Mouse (Mus musculus): ENCODE measurements around the gene B3gnt8. TPM values are rescaled to one million over a fixed set of nuclear protein-coding genes. Genes with fewer than 3 reads are reported as not detected.
A peak's percentile ranks its signal among the peaks of the same experiment; 100 is the strongest.

The B3gnt8 gene
- polyA plus RNA-seq, 1 experiment from 2014 or later = 5.1 TPM

DNA sequence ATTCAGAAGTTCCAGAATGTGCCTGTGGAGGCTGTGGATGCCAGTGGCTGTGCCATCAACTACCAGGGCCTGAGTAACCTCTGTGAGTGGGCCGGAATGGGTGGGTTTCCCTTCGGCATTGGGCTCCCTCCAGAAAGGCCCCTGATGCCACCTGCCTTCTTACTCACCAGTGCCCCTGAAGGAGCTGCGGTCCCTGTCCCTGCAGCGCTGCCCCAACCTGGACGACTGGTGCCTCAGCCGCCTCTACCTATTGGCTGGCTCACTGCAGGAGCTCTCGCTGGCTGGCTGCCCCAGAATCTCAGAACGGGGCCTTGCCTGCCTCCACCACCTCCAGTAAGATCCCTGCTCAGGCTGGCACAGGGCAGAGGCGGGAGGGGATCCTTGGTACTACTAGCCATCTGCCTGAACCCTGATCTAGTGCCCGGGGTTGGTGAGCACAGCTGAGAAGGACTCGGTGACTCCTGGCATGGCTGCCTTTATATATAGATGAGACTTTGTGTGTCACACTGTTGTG lies 2.5 kb upstream of the B3gnt8 start:
- H3K27me3 ChIP-seq = peaks cover 9% of the 10 kb centered on the region
- H3K4me1 ChIP-seq = peaks cover 22% of the 10 kb centered on the region
- no peak overlapping the region for H3K4me3 ChIP-seq
- H3K4me2 ChIP-seq (replicated peaks) = no peak overlapping the region
- no peaks in the 10 kb centered on the region for H3K9me3 ChIP-seq
- no peak for ATAC-seq (ENCODE audit: low FRiP score, low read depth)
- no peak overlapping the region for H3K27ac ChIP-seq
- no peak overlapping the region for H3K9ac ChIP-seq
- H3K36me3 ChIP-seq = peaks cover 54% of the 10 kb centered on the region
- 90% methylated on average over 11 of the region's 11 CpGs for WGBS

GRCm38 (mm10) chr7:25624851-25625250 lies 1.6 kb upstream of the B3gnt8 start:
- ATAC-seq (ENCODE audit: low FRiP score, low read depth) = no peak
- H3K36me3 ChIP-seq = peaks cover 63% of the 10 kb centered on the region
- 74% methylated on average over 5 of the region's 5 CpGs for WGBS

GRCm38 (mm10) chr7:25625594-25626250 lies 732 bp upstream of the B3gnt8 start:
- Histone ChIP-seq H3K4me2 (replicated peaks) (no peak overlapping the region), H3K9ac (no peak overlapping the region), H3K27me3 (peaks cover 10% of the 10 kb centered on the region), H3K36me3 (peaks cover 72% of the 10 kb centered on the region), H3K4me1 (peaks cover 16% of the 10 kb centered on the region), H3K4me3 (no peak overlapping the region), H3K27ac (no peak overlapping the region), H3K9me3 (no peaks in the 10 kb centered on the region)
- 75% methylated on average over 10 of the region's 10 CpGs for WGBS
- ATAC-seq (ENCODE audit: low FRiP score, low read depth) = no peak

More at GRCm38 (mm10) chr7:25624851-25625250, 1.6 kb upstream of the B3gnt8 start:
- H3K4me1 ChIP-seq = peaks cover 19% of the 10 kb centered on the region
- H3K27ac ChIP-seq = no peak overlapping the region
- peaks cover 10% of the 10 kb centered on the region for H3K27me3 ChIP-seq
- no peaks in the 10 kb centered on the region for H3K9me3 ChIP-seq
- H3K9ac ChIP-seq = no peak overlapping the region
- H3K4me2 ChIP-seq (replicated peaks) = no peak overlapping the region
- no peak overlapping the region for H3K4me3 ChIP-seq

DNA sequence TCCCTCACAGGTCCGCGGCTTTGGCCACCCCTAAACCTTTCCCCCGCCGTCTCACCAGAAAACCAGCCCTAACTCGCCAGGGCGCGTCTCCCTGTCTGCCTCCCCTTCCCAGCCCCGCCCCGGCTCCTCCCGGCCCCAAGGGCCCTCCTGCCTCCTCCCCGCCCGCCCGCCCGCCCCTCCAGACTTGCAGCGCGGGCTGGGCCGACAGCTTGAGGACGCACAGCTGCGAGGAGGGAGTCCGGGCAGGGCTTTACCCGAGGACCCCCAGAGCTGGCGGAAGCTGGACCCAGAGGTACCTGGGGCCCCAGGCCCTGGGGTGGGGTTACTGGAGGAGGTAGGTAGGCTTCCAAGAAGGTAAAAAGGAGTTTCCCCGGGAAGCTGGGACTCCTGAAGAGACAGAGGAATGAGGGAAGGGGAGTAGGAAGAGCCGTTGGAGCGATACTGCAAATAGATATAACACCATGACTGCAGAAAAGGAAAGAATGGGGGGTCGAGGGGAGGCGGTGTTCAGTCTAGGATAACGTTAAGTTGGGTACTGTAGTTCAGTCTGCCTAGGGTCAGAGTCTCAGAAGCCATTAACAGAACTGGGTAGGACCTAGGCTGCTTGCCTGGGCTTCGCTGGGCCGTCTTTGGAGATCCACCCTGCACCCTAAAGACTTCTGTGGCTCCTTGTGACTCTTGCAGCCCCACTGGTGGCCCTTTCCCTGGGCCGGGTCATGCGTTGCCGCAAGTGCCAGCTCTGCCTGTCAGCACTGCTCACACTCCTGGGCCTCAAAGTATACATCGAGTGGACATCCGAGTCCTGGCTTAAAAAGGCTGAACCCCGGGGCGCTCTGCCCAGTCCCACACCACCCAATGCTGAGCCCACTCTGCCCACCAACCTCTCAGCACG lies 1.2 kb downstream of the B3gnt8 start:
- H3K4me2 ChIP-seq (replicated peaks) = peak overlapping the region; percentile 70
- WGBS = 18% methylated on average over 38 of the region's 38 CpGs
- peaks cover 10% of the 10 kb centered on the region for H3K27me3 ChIP-seq
- no peak overlapping the region for H3K27ac ChIP-seq
- H3K4me3 ChIP-seq = peak overlapping the region; percentile 44
- peak overlapping the region; percentile 66 for H3K9ac ChIP-seq
- ATAC-seq (ENCODE audit: low FRiP score, low read depth) = peak; percentile 66
- H3K4me1 ChIP-seq = peaks cover 16% of the 10 kb centered on the region
- peaks cover 69% of the 10 kb centered on the region for H3K36me3 ChIP-seq
- no peaks in the 10 kb centered on the region for H3K9me3 ChIP-seq

DNA sequence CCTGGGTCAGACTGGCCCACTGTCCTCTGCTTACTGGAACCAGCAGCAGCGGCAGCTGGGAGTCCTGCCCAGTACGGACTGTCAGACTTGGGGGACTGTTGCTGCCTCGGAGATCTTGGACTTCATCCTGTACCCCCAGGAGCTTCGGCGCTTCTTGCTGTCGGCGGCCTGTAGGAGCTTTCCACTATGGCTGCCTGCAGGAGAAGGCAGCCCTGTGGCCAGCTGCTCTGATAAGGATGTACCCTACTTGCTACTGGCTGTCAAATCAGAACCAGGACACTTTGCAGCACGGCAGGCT lies 1.8 kb downstream of the B3gnt8 start:
- no peak for ATAC-seq (ENCODE audit: low FRiP score, low read depth)
- H3K9me3 ChIP-seq = no peaks in the 10 kb centered on the region
- peaks cover 10% of the 10 kb centered on the region for H3K27me3 ChIP-seq
- H3K4me2 ChIP-seq (replicated peaks) = peak overlapping the region; percentile 70
- H3K4me1 ChIP-seq = peaks cover 16% of the 10 kb centered on the region
- H3K27ac ChIP-seq = no peak overlapping the region
- 68% methylated on average over 8 of the region's 8 CpGs for WGBS
- H3K36me3 ChIP-seq = peaks cover 72% of the 10 kb centered on the region
- H3K9ac ChIP-seq = peak overlapping the region; percentile 66
- peak overlapping the region; percentile 44 for H3K4me3 ChIP-seq

- no peak for ATAC-seq (ENCODE audit: low FRiP score, low read depth)
- H3K9ac ChIP-seq = no peak overlapping the region; the same call in 1 of the 2 replicates
- WGBS = 88% methylated on average over 5 of the region's 5 CpGs
- peaks cover 10% of the 10 kb centered on the region for H3K27me3 ChIP-seq
- peaks cover 77% of the 10 kb centered on the region for H3K36me3 ChIP-seq
- no peaks in the 10 kb centered on the region for H3K9me3 ChIP-seq
- H3K4me1 ChIP-seq = peaks cover 5% of the 10 kb centered on the region
- no peak overlapping the region for H3K4me2 ChIP-seq (replicated peaks)
- H3K27ac ChIP-seq = no peak overlapping the region
- no peak overlapping the region for H3K4me3 ChIP-seq
These were observed 6.2 kb downstream of the B3gnt8 start for GRCm38 (mm10) chr7:25632679-25633078.

- Histone ChIP-seq H3K27ac (no peak overlapping the region), H3K36me3 (peaks cover 77% of the 10 kb centered on the region), H3K9ac (no peak overlapping the region), H3K4me3 (no peak overlapping the region), H3K9me3 (no peaks in the 10 kb centered on the region), H3K4me1 (no peaks in the 10 kb centered on the region), H3K27me3 (no peaks in the 10 kb centered on the region), H3K4me2 (replicated peaks) (no peak overlapping the region)
- ATAC-seq (ENCODE audit: low FRiP score, low read depth) = no peak
- WGBS = 30% methylated on average over 3 of the region's 3 CpGs
These were observed 9.9 kb downstream of the B3gnt8 start for GRCm38 (mm10) chr7:25636373-25636772.

DNA sequence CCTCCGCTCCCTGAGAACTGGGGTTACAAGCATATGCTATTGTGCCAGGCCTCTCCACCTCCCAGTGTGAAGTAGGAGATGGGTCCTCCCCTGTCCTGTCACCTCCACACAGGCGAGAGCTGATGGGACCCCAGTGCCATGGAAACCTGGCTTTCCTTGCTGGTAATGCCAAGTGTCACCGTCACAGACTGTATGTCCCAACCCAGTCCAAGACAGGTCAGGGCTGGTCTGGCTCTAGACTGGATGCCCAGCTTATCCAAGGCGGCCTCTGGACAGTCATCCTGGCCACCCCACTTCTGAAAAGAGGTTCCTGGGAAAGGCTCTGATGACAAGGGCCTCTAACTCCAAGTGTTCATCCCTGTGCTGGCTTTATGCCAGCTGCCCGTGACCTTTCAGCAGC lies 10.6 kb downstream of the B3gnt8 start:
- H3K9ac ChIP-seq = no peak overlapping the region
- no peaks in the 10 kb centered on the region for H3K4me1 ChIP-seq
- no peaks in the 10 kb centered on the region for H3K27me3 ChIP-seq
- no peak for ATAC-seq (ENCODE audit: low FRiP score, low read depth)
- H3K4me3 ChIP-seq = no peak overlapping the region
- no peaks in the 10 kb centered on the region for H3K9me3 ChIP-seq
- 93% methylated on average over 5 of the region's 5 CpGs for WGBS
- no peak overlapping the region for H3K27ac ChIP-seq
- no peak overlapping the region for H3K4me2 ChIP-seq (replicated peaks)
- H3K36me3 ChIP-seq = peaks cover 76% of the 10 kb centered on the region

DNA sequence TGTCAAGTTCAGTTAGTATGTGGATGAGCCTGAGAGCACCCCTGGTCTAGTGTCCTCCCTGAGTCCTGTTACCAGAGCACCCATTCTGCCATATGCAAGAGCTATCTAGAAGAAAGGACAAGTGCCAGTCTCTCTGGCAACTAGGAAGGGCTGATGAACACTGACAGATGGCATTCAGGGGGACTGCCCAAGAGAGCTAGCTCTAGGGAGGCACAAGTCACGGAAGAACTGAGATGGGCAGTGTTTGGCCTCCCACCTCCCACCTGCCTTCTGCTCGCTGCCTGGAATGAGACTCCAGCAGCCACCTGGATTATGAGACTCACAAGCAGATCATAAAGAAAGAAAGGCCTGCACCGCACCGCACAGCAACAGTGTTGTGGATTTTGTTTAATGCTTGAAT lies 13.3 kb downstream of the B3gnt8 start:
- no peak overlapping the region for H3K27ac ChIP-seq
- 94% methylated on average over 4 of the region's 4 CpGs for WGBS

DNA sequence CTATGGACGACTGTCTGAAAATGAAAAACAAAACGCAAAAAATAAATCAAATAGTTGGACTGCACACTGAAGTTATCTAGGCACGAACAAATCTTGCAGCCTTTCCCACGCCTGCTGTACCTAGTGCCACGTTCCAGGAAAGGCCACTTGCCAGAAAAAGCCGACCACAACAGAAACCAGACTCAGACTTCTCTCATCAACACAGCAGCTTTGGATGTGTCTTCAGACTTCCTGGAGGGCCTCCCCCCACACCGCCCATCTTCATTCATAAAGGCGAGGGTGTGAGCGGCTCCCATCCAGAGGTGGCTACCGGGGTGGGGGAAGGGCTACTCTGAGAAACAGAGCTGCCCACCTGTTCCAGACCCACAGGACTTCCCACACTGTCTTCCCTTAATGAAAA lies 17.7 kb downstream of the B3gnt8 start:
- Histone ChIP-seq H3K36me3 (peaks cover 29% of the 10 kb centered on the region), H3K9me3 (no peaks in the 10 kb centered on the region), H3K4me3 (no peak overlapping the region), H3K27ac (no peak overlapping the region), H3K9ac (no peak overlapping the region), H3K4me1 (no peaks in the 10 kb centered on the region), H3K4me2 (replicated peaks) (no peak overlapping the region), H3K27me3 (no peaks in the 10 kb centered on the region)
- no peak for ATAC-seq (ENCODE audit: low FRiP score, low read depth)
- whole genome bisulfite sequencing = 84% methylated on average over 10 of the region's 10 CpGs

More for the DNA sequence above, 13.3 kb downstream of the B3gnt8 start:
- Histone ChIP-seq H3K4me1 (no peaks in the 10 kb centered on the region), H3K4me2 (replicated peaks) (no peak overlapping the region), H3K4me3 (no peak overlapping the region), H3K27me3 (no peaks in the 10 kb centered on the region), H3K9me3 (no peaks in the 10 kb centered on the region), H3K36me3 (peaks cover 61% of the 10 kb centered on the region), H3K9ac (no peak overlapping the region)
- ATAC-seq (ENCODE audit: low FRiP score, low read depth) = no peak

GRCm38 (mm10) chr7:25644631-25645030 lies 18.2 kb downstream of the B3gnt8 start:
- Histone ChIP-seq H3K36me3 (peaks cover 26% of the 10 kb centered on the region), H3K4me3 (no peak overlapping the region), H3K9ac (no peak overlapping the region), H3K27me3 (no peaks in the 10 kb centered on the region), H3K4me1 (no peaks in the 10 kb centered on the region), H3K9me3 (no peaks in the 10 kb centered on the region), H3K4me2 (replicated peaks) (no peak overlapping the region), H3K27ac (no peak overlapping the region)
- ATAC-seq (ENCODE audit: low FRiP score, low read depth) = no peak
- 77% methylated on average over 4 of the region's 4 CpGs for WGBS

DNA sequence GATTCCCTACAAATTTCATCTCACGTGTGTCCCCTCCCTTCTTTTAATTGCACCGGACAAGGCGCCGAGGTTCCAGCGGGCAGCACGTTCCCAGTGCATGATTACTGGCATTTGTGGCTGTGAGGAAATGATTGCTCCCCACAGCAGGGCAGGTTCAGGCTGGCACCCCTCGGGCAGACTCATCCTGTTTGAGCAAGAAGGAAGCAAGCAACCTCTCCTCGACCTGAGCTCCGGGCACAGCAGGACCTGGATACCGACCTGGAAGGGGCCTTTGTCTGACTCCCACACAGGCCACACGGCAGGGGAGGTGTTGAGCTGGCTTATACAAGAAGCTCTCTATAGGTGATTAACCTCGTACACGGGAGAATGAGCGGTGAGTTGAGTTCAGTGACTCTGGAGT lies 18.6 kb downstream of the B3gnt8 start:
- Histone ChIP-seq H3K9ac (no peak overlapping the region), H3K4me1 (no peaks in the 10 kb centered on the region), H3K4me3 (no peak overlapping the region), H3K27me3 (no peaks in the 10 kb centered on the region), H3K36me3 (peaks cover 25% of the 10 kb centered on the region), H3K27ac (no peak overlapping the region), H3K4me2 (replicated peaks) (no peak overlapping the region), H3K9me3 (no peaks in the 10 kb centered on the region)
- 70% methylated on average over 14 of the region's 14 CpGs for WGBS
- no peak for ATAC-seq (ENCODE audit: low FRiP score, low read depth)

Data from limb, embryonic 13.5 days (tissue).